Mouse (Mus musculus): ENCODE measurements around the gene Areg. TPM values are rescaled to one million over a fixed set of nuclear protein-coding genes. Genes with fewer than 3 reads are reported as not detected.

The Areg gene
- 5.9 TPM in 1 of 2 replicates, not detected in the other for total RNA-seq (2014; rRNA removed; ENCODE audit: low replicate concordance)
- polyA plus RNA-seq (2015; fragmentation: Nextera tagmentation; extraction: Ambion mirVana) = 0.19 and 0.29 TPM in 2 replicates

- Histone ChIP-seq H3K36me3 (replicated peaks; ENCODE audit: control insufficient read depth, insufficient read depth, low read length) (no peaks in the 10 kb centered on the region), H3K4me3 (ENCODE audit: low read depth, low read length) (peak within 1 kb of the TSS; percentile 62), H3K4me2 (ENCODE audit: low read depth, low read length) (peak within 1 kb of the TSS; percentile 91), H3K27me3 (ENCODE audit: control insufficient read depth, insufficient read depth, low read length) (peaks cover 16% of the 10 kb centered on the region), H3K4me1 (ENCODE audit: control insufficient read depth, insufficient read depth) (0 out of 2 replicates have a peak, but pooled peaks cover 9% of the 10 kb centered on the region), H3K27ac (ENCODE audit: low read depth) (peak within 1 kb of the TSS; percentile 7; the same call in 1 of the 2 replicates), H3K9me3 (replicated peaks; ENCODE audit: control insufficient read depth, low read length) (no peaks in the 10 kb centered on the region), H3K9ac (replicated peaks; ENCODE audit: low read depth, low read length) (peak within 1 kb of the TSS; percentile 48; the same call in 1 of the 2 replicates)
- DNase-seq (ENCODE audit: low spot score) (peak; percentile 18), ATAC-seq (ENCODE audit: insufficient read depth, low read depth) (peak; percentile 80)
- WGBS = under 1% methylated on average over 44 of the region's 44 CpGs
- TF ChIP-seq EP300 (IDR thresholded peaks at IDR 0.05; ENCODE audit: low read depth) = no peak
- TF ChIP-seq CTCF (IDR thresholded peaks at IDR 0.05; ENCODE audit: low read depth) = peak; percentile 26; the same call in 1 of the 2 replicates
These were observed at the start of gene Areg for GRCm38 (mm10) chr5:91139446-91139873. Areg (plus strand) TSS chr5:91139599.

DNA sequence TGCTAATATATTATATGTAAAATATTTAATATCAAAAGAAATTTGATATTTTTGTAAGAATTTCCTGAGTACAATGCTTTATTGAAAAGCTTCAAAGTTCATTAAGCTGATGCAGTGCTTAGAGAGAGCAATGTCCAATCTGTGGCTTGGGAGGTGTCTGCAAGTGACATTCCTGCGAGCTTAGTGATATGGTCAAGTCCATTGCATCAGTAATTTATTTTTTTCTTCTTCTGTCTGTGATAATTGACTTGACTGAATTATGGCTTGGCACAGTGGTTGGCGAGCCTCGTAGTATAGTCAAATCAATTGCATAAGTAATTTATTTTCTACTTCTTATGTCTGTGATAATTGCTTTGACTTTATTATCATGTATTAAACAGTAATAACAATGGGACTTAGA lies 49.1 kb upstream of the Areg start:
- WGBS = 65% methylated on average over 3 of the region's 3 CpGs
- no peaks in the 10 kb centered on the region for H3K4me1 ChIP-seq (ENCODE audit: control insufficient read depth, insufficient read depth)
- no peaks in the 10 kb centered on the region for H3K27me3 ChIP-seq (ENCODE audit: control insufficient read depth, insufficient read depth, low read length)
- H3K9ac ChIP-seq (replicated peaks; ENCODE audit: low read depth, low read length) = no peak overlapping the region
- DNase-seq (ENCODE audit: low spot score) = no peak
- H3K4me2 ChIP-seq (ENCODE audit: low read depth, low read length) = no peak overlapping the region
- no peak for TF ChIP-seq CTCF (IDR thresholded peaks at IDR 0.05; ENCODE audit: low read depth)
- TF ChIP-seq EP300 (IDR thresholded peaks at IDR 0.05; ENCODE audit: low read depth) = no peak
- H3K4me3 ChIP-seq (ENCODE audit: low read depth, low read length) = no peak overlapping the region
- H3K9me3 ChIP-seq (replicated peaks; ENCODE audit: control insufficient read depth, low read length) = no peaks in the 10 kb centered on the region
- no peak for ATAC-seq (ENCODE audit: insufficient read depth, low read depth)
- H3K36me3 ChIP-seq (replicated peaks; ENCODE audit: control insufficient read depth, insufficient read depth, low read length) = no peaks in the 10 kb centered on the region
- H3K27ac ChIP-seq (ENCODE audit: low read depth) = no peak overlapping the region

- no peak for DNase-seq (ENCODE audit: low spot score)
- H3K27me3 ChIP-seq (ENCODE audit: control insufficient read depth, insufficient read depth, low read length) = no peaks in the 10 kb centered on the region
- no peak for ATAC-seq (ENCODE audit: insufficient read depth, low read depth)
- no peak overlapping the region for H3K9ac ChIP-seq (replicated peaks; ENCODE audit: low read depth, low read length)
- WGBS = 90% methylated on average over 10 of the region's 10 CpGs
- TF ChIP-seq EP300 (IDR thresholded peaks at IDR 0.05; ENCODE audit: low read depth) = no peak
- no peak overlapping the region for H3K4me3 ChIP-seq (ENCODE audit: low read depth, low read length)
- H3K9me3 ChIP-seq (replicated peaks; ENCODE audit: control insufficient read depth, low read length) = no peaks in the 10 kb centered on the region
- no peaks in the 10 kb centered on the region for H3K36me3 ChIP-seq (replicated peaks; ENCODE audit: control insufficient read depth, insufficient read depth, low read length)
- H3K4me1 ChIP-seq (ENCODE audit: control insufficient read depth, insufficient read depth) = no peaks in the 10 kb centered on the region
- H3K27ac ChIP-seq (ENCODE audit: low read depth) = no peak overlapping the region
- no peak overlapping the region for H3K4me2 ChIP-seq (ENCODE audit: low read depth, low read length)
These were observed 41.3 kb upstream of the Areg start for GRCm38 (mm10) chr5:91097911-91098614.

DNA sequence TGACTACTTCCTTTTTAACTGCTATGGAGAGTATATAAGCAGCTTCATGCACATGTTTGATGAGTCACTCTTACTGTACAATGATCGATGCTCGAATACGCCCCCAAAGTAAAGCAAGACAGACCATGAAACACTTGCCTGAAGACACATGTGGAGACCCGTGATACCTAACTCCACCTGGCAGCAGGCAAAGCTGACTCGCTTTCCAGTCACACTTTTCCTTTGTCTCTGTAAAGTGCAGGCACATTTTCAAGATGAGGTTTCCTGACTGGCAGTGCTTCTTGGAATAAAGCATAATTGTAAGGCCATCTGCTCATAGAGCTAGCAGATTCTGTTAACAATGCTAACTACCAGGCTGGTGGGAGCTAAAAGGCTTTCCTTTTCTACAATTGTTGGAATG lies 37.7 kb upstream of the Areg start:
- no peak for ATAC-seq (ENCODE audit: insufficient read depth, low read depth)
- no peak overlapping the region for H3K4me3 ChIP-seq (ENCODE audit: low read depth, low read length)
- H3K4me1 ChIP-seq (ENCODE audit: control insufficient read depth, insufficient read depth) = no peaks in the 10 kb centered on the region
- no peak overlapping the region for H3K27ac ChIP-seq (ENCODE audit: low read depth)
- no peaks in the 10 kb centered on the region for H3K36me3 ChIP-seq (replicated peaks; ENCODE audit: control insufficient read depth, insufficient read depth, low read length)
- TF ChIP-seq CTCF (IDR thresholded peaks at IDR 0.05; ENCODE audit: low read depth) (no peak), EP300 (IDR thresholded peaks at IDR 0.05; ENCODE audit: low read depth) (no peak)
- DNase-seq (ENCODE audit: low spot score) = no peak
- no peak overlapping the region for H3K9ac ChIP-seq (replicated peaks; ENCODE audit: low read depth, low read length)
- H3K27me3 ChIP-seq (ENCODE audit: control insufficient read depth, insufficient read depth, low read length) = no peaks in the 10 kb centered on the region
- H3K9me3 ChIP-seq (replicated peaks; ENCODE audit: control insufficient read depth, low read length) = no peaks in the 10 kb centered on the region
- H3K4me2 ChIP-seq (ENCODE audit: low read depth, low read length) = no peak overlapping the region
- WGBS = 88% methylated on average over 5 of the region's 5 CpGs

DNA sequence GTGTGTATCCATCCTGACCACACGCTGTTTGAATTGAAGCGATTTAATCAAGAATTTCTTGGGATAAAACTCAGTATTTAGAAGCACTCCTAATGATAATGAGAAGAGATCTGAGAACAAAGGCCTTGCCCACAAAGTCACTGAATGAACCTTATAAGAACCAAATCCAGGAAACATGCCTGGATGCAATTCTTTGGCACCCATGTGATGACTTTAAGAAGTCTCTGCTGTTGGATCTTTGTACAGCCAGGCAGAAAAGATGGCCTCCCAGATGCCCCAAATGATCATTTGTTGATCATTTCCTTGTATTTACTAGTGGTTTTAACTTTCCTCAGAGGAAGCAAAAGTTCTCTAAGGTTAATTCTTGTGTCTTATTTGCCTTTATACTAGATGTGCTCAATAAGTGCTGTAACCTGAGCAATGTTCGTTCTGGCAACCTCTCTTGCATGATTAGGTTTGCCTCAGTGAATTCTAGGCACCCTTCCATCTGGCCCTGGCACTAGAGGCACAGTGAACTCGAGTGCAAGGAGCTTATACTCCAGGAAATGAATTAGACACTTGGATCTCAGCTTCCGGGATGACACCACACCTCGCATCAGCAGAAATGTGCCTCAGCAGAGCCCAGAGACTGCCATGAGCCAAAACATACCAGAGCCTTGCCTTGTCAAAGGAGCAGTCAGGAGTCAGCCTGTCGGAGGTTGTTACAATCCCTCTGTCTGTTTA lies 35.3 kb upstream of the Areg start:
- Histone ChIP-seq H3K9ac (replicated peaks; ENCODE audit: low read depth, low read length) (no peak overlapping the region), H3K4me2 (ENCODE audit: low read depth, low read length) (no peak overlapping the region), H3K27me3 (ENCODE audit: control insufficient read depth, insufficient read depth, low read length) (no peaks in the 10 kb centered on the region), H3K27ac (ENCODE audit: low read depth) (no peak overlapping the region), H3K4me3 (ENCODE audit: low read depth, low read length) (no peak overlapping the region), H3K4me1 (ENCODE audit: control insufficient read depth, insufficient read depth) (no peaks in the 10 kb centered on the region), H3K36me3 (replicated peaks; ENCODE audit: control insufficient read depth, insufficient read depth, low read length) (no peaks in the 10 kb centered on the region), H3K9me3 (replicated peaks; ENCODE audit: control insufficient read depth, low read length) (no peaks in the 10 kb centered on the region)
- DNase-seq (ENCODE audit: low spot score) (no peak), ATAC-seq (ENCODE audit: insufficient read depth, low read depth) (no peak)
- 71% methylated on average over 7 of the region's 7 CpGs for WGBS
- TF ChIP-seq EP300 (IDR thresholded peaks at IDR 0.05; ENCODE audit: low read depth) (no peak), CTCF (IDR thresholded peaks at IDR 0.05; ENCODE audit: low read depth) (no peak)

Measured in heart, postnatal 0 days (tissue).